Mouse (Mus musculus) E14TG2a.4 (cell line): ENCODE measurements at regions not wholly inside any gene's neighbourhood (a gene's known extent, or its start where the extent isn't known, plus 50 kb on each side); places are given as distances from the start of the nearest gene placed in this dataset.

ENCODE experiments used
- CTCF ChIP-seq: conservative IDR thresholded peaks from 2 replicates; pipeline ENCODE4 v1.5.1; 2014; ENCODE audit warnings: low read length
- NANOG ChIP-seq: IDR thresholded peaks from 2 replicates; pipeline ENCODE4 v1.6.1; 2014; ENCODE audit warnings: borderline replicate concordance, low read length, mixed read lengths
- POU5F1 ChIP-seq: IDR thresholded peaks from 2 replicates; pipeline ENCODE4 v1.6.1; 2014; ENCODE audit warnings: low read length, borderline replicate concordance

- TF ChIP-seq CTCF (no peak), NANOG (no peak), POU5F1 (no peak)
Observed at GRCm38 (mm10) chr3:34427967-34428366, 222.2 kb upstream of the Sox2 start.
